Mouse (Mus musculus) lung, postnatal 0 days (tissue): Measurements from ENCODE around the gene Ppia.

ENCODE experiments used
- CTCF ChIP-seq: IDR thresholded peaks from 2 replicates; pipeline ENCODE4 v1.5.1; 2016; ENCODE audit warnings: antibody characterized with exemption, mild to moderate bottlenecking
- EP300 ChIP-seq: IDR thresholded peaks from 2 replicates; pipeline ENCODE4 v1.6.1; 2016; ENCODE audit warnings: antibody characterized with exemption, mild to moderate bottlenecking, control low read depth

DNA sequence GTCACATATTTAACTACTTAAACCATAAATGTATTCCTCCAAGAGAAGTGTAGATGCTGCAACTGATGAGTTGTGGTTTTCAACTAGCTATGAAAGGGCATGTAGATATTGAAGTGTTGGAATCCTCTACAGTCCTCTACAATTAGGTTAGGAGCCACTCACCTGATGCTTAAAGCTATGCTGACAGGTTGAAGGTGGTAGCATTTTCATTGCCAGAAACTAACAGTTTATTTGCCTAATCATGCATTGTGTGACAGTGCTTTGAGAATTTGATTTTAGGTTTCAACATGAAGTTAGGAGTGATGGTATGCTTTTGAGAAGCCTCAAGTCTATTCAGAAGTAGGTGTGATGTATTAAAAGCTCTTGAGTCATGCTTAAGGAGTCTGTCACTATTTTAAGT lies 2.2 kb downstream of the Ppia start:
- no peak for TF ChIP-seq CTCF
- peak; percentile 11; the same call in 1 of the 2 replicates for TF ChIP-seq EP300
